Mouse (Mus musculus): ENCODE results near the gene Hrnr.

The Hrnr gene

GRCm38 (mm10) chr3:93319449-93319848 lies at the start of gene Hrnr:
TSS of gene Hrnr (plus strand) at chr3:93319749.
- no peak for DNase-seq (ENCODE audit: extremely low spot score)

- no peak for DNase-seq (ENCODE audit: extremely low spot score)
Observed at GRCm38 (mm10) chr3:93273223-93273622, 46.3 kb upstream of the Hrnr start, which contains the start of gene Flg. TSS of gene Flg (plus strand) at chr3:93273523.

DNA sequence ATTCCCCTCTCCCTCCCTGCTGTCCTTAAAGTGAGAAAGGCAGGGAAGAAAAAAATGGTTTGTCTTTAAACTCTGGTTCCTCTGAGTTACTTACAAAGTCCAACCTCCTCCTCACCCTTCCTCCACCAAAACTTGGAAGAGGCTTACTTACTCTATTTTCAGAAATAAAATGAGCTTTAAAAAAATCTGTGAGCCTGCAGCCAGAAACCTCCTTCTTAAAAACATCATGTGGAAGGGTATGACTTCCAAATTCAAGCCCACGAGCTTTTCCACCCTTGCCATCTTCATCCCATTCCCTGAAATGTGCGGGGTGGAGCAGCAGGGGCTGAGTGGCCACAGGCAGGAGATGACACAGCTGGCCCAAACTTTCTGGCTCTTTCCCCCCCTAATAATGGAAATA lies 22.0 kb upstream of the Hrnr start:
- DNase-seq (ENCODE audit: extremely low spot score): no peak

DNA sequence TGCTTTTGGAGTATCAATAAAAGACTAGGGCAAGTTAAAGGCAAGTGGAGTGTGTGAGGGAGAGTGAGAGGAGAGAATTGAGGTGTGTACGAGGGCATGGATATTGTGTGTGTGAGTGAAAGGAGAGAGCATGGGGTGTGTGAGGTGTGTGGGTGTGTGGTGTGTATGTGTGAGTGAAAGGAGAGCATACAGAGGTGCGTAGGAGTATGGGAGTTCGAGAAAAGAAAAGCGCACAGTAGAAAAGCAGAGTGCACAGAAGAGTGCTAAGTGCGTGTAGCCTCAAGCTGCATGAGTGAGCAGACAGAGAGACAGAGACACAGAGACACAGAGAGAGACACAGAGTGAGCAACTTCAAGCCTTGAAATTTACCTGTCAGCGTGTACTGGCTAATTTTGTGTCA lies 19.7 kb upstream of the Hrnr start:
- DNase-seq (ENCODE audit: extremely low spot score): no peak

- no peak for DNase-seq (ENCODE audit: extremely low spot score)
Observed at GRCm38 (mm10) chr3:93301896-93302295, 17.7 kb upstream of the Hrnr start.

DNA sequence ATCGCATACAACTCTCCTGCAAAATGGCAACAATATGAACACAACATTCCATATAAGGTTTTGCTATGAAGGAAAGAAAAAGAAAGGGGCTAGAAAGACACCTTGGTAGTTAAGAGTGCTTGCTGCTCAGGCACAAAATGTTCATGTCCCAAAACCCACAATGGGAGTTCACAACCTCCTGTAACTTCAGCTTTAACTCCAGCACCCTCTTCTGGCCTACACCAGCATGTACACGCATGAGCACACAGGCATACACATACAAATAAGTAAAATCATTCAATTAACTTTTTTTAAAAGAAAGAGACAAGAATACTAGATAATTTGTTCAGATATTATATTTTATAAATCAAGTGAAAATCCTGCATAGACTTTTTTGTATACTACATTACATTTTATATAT lies 13.4 kb upstream of the Hrnr start:
- DNase-seq (ENCODE audit: extremely low spot score): peak; percentile 3

DNA sequence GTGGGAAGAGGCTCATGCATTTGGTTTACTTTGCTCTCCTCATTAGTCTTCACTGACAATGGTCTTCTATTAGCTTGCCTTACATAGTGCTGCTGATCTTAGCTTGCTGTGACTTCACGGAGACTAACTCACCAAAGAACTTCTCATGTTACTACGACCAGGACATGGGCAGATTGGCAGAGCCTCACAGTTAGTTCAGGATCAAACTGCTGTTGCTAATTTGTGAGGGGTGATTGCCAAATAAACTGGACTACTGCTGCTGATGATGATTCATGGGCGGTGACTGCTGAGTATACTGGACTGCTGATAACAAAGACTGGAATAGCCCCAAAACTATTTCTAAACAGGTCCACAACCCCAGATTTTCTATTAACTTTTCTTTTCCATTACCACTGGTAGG lies 8.2 kb upstream of the Hrnr start:
- DNase-seq (ENCODE audit: extremely low spot score): no peak

GRCm38 (mm10) chr3:93314388-93314787 lies 5.2 kb upstream of the Hrnr start:
- no peak for DNase-seq (ENCODE audit: extremely low spot score)

DNA sequence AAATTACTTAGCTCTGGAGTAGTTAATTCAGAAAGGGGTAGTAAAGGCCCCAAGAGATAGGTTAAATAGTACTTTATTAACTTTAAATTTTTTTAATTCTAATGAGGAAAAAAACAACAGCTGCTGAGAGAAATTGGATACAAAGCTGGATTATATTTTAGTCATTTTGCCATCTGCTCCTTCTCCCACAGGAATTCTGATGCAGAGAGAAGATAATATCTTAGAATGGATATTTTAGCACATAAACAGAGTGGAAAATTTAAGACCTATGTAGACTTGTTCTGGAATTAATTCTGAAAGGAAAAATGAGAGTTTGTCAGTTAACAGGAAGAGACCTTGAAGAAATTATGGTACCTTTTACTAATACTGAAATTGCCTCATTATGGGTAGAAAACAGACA lies 18.2 kb downstream of the Hrnr start:
- no peak for DNase-seq (ENCODE audit: extremely low spot score)

DNA sequence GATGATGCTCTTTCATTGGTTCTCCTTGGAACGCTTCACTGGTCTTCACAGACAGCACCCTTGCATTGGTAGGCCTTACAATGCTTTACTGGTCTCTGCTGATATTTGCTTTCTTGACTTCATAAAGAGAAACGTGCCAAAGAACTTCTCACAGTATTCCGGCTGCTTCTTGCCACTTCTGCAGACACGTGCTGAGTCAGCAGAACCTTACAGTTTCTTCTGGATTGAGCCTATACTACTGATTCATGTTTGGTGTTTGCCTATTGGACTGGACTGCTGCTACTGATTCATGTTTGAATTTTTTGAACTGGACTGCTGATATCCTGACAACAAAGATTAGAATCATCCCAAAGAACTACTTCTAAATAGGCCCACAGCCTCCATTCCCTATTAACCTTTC lies 20.5 kb downstream of the Hrnr start:
- no peak for DNase-seq (ENCODE audit: extremely low spot score)

- DNase-seq (ENCODE audit: extremely low spot score): no peak
Observed at GRCm38 (mm10) chr3:93346896-93347295, 27.3 kb downstream of the Hrnr start.

GRCm38 (mm10) chr3:93360045-93360444 lies 40.5 kb downstream of the Hrnr start:
- DNase-seq (ENCODE audit: extremely low spot score): peak; percentile 58

GRCm38 (mm10) chr3:93361933-93362574 lies 42.5 kb downstream of the Hrnr start:
- DNase-seq (ENCODE audit: extremely low spot score): peak; percentile 45

DNA sequence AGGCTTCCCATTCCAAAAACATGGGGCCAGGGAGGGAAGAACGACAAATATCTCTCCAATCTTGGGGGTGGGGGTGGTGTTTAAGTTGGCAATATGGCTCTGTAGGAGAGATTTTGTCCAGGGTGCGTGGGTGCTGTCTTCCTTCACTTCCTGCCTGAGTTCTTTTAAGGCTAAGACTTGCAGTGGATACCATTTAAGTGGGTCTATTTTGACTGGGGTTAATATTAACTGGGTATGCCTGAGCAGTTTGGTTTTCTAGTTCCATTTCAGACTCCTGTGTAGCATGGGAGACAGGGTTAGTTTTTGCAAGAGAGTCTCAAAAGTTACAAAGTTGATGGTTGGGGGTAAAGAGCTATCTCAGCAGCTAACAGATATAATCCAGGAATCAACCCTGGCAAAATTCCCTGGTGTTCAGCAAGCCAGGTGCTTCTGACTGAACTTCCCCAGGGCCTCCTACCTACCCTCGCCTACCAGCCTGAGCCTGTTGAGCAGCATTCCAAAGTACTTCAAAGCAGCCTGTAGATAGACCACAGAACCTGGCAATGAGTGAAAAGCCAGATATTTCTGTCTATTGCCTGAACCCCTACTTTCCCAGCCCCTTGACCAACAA lies 47.5 kb downstream of the Hrnr start:
- no peak for DNase-seq (ENCODE audit: extremely low spot score)

DNA sequence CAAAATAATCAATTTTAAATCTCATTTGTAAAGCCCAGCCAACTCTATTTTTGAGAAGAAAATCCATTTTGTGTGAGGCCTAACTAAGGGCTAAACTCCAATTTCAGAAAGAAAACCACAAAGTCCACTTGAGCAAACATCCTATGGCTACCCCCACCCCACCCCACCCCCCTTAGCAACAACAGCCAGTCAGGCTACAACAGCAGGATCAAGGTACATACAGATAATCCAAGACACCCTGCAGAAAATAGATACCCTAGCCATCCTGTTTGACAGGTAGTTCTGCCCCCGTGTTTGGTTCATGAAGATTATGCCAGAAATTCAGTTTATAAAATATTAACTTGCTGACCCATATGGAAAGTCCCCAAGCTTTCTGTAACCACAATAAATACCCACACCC lies 48.6 kb downstream of the Hrnr start:
- no peak for DNase-seq (ENCODE audit: extremely low spot score)

GRCm38 (mm10) chr3:93373416-93373815 lies 53.9 kb downstream of the Hrnr start:
- no peak for DNase-seq (ENCODE audit: extremely low spot score)

DNA sequence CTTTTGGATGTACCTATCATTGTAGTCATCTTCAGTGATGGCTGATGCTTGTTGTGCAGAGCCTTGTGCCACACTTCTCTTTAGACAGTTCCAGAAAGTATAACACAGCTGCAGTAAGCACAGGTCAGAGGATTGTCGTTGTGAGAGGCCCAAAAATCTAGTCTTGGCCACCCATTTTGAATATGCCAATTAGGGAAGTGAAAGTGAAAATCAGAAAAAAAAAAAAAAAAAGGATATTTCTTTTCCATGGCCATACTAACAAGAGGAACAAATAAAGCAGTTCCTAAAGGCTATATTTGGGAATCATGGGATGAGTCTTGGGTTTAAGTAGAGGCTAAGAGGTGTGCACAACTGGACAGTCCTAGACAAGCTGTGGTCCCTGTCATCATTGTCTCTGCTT lies 55.6 kb downstream of the Hrnr start:
- DNase-seq (ENCODE audit: extremely low spot score): no peak

GRCm38 (mm10) chr3:93375601-93376000 lies 56.1 kb downstream of the Hrnr start:
- DNase-seq (ENCODE audit: extremely low spot score): no peak

DNA sequence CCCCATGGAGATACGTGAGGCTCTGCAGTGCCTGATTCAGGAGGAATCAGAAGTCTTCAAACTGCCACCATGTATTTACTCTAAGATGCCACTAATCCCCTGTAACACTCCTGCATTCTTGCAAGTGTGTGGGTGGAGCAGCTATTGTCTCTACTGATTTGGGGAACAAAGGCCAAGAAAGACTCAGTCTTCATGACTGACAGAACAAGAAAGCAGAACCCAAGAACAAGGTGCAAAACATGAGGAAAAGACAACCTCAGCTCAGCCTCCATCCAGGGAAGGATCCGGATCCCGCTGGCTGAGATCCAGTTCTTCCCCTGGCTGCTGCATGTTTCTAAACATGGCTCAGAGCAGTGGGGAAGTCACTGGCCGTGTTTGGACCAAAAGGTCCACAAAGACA lies 58.6 kb downstream of the Hrnr start:
- no peak for DNase-seq (ENCODE audit: extremely low spot score)
